Mouse (Mus musculus): ENCODE data around the gene Nipbl. TPM values are rescaled to one million over a fixed set of nuclear protein-coding genes. Genes with fewer than 3 reads are reported as not detected.
"Not testable (repeated sequence)": the region's sequence is repeated elsewhere in the genome, so short reads cannot be mapped to it uniquely, and the experiment has no call there.

The Nipbl gene
- polyA plus RNA-seq, 1 experiment from 2014 or later, result 24.8 TPM

GRCm38 (mm10) chr15:8294150-8294549, 150.1 kb downstream of the Nipbl start:
- ATAC-seq (ENCODE audit: low FRiP score) (no peak), DNase-seq (ENCODE audit: low spot score, missing footprints) (no peak)
- no peak overlapping the region for H3K4me2 ChIP-seq
- WGBS, result 98% methylated on average over 6 of the region's 6 CpGs
- H3K36me3 ChIP-seq (ENCODE audit: control insufficient read depth, insufficient read depth, low read length), result peaks cover 14% of the 10 kb centered on the region
- no peaks in the 10 kb centered on the region for H3K4me1 ChIP-seq (ENCODE audit: control insufficient read depth, insufficient read depth, low read length)
- H3K9me3 ChIP-seq (ENCODE audit: control insufficient read depth, low read length), result no peaks in the 10 kb centered on the region
- no peaks in the 10 kb centered on the region for H3K27me3 ChIP-seq (ENCODE audit: control insufficient read depth, insufficient read depth, low read length)
- no peak overlapping the region for H3K4me3 ChIP-seq (ENCODE audit: low read depth, low read length)
- H3K9ac ChIP-seq (ENCODE audit: low read length), result no peak overlapping the region
- H3K27ac ChIP-seq (ENCODE audit: low read depth, low read length), result no peak overlapping the region

- no peak for ATAC-seq (ENCODE audit: low FRiP score)
- Histone ChIP-seq H3K27me3 (ENCODE audit: control insufficient read depth, insufficient read depth, low read length) (no peaks in the 10 kb centered on the region), H3K27ac (ENCODE audit: low read depth, low read length) (no peak overlapping the region), H3K9ac (ENCODE audit: low read length) (no peak overlapping the region), H3K4me1 (ENCODE audit: control insufficient read depth, insufficient read depth, low read length) (no peaks in the 10 kb centered on the region), H3K9me3 (ENCODE audit: control insufficient read depth, low read length) (no peaks in the 10 kb centered on the region), H3K4me3 (ENCODE audit: low read depth, low read length) (no peak overlapping the region), H3K36me3 (ENCODE audit: control insufficient read depth, insufficient read depth, low read length) (peaks cover 8% of the 10 kb centered on the region), H3K4me2 (no peak overlapping the region)
- no peak for DNase-seq (ENCODE audit: low spot score, missing footprints)
- 94% methylated on average over 14 of the region's 14 CpGs for WGBS
Measured at GRCm38 (mm10) chr15:8291251-8291650, 153.0 kb downstream of the Nipbl start.

GRCm38 (mm10) chr15:8282155-8282554, 162.1 kb downstream of the Nipbl start:
- Histone ChIP-seq H3K27ac (ENCODE audit: low read depth, low read length) (no peak overlapping the region), H3K4me3 (ENCODE audit: low read depth, low read length) (no peak overlapping the region), H3K9ac (ENCODE audit: low read length) (no peak overlapping the region), H3K4me2 (no peak overlapping the region), H3K27me3 (ENCODE audit: control insufficient read depth, insufficient read depth, low read length) (no peaks in the 10 kb centered on the region), H3K4me1 (ENCODE audit: control insufficient read depth, insufficient read depth, low read length) (no peaks in the 10 kb centered on the region), H3K36me3 (ENCODE audit: control insufficient read depth, insufficient read depth, low read length) (no peaks in the 10 kb centered on the region), H3K9me3 (ENCODE audit: control insufficient read depth, low read length) (no peaks in the 10 kb centered on the region)
- ATAC-seq (ENCODE audit: low FRiP score), result no peak
- DNase-seq (ENCODE audit: low spot score, missing footprints), result no peak
- 98% methylated on average over 2 of the region's 2 CpGs for WGBS

GRCm38 (mm10) chr15:8281701-8282100, 162.6 kb downstream of the Nipbl start:
- Histone ChIP-seq H3K4me1 (ENCODE audit: control insufficient read depth, insufficient read depth, low read length) (no peaks in the 10 kb centered on the region), H3K27ac (ENCODE audit: low read depth, low read length) (no peak overlapping the region), H3K27me3 (ENCODE audit: control insufficient read depth, insufficient read depth, low read length) (no peaks in the 10 kb centered on the region), H3K4me3 (ENCODE audit: low read depth, low read length) (no peak overlapping the region), H3K9me3 (ENCODE audit: control insufficient read depth, low read length) (no peaks in the 10 kb centered on the region), H3K9ac (ENCODE audit: low read length) (no peak overlapping the region), H3K36me3 (ENCODE audit: control insufficient read depth, insufficient read depth, low read length) (no peaks in the 10 kb centered on the region), H3K4me2 (no peak overlapping the region)
- WGBS, result 86% methylated on average over 7 of the region's 7 CpGs
- DNase-seq (ENCODE audit: low spot score, missing footprints) (peak; percentile 81), ATAC-seq (ENCODE audit: low FRiP score) (no peak)

- ATAC-seq (ENCODE audit: low FRiP score), result peak; percentile 57; the same call in 1 of the 2 replicates
- Histone ChIP-seq H3K27ac (ENCODE audit: low read depth, low read length) (no peak overlapping the region), H3K36me3 (ENCODE audit: control insufficient read depth, insufficient read depth, low read length) (no peaks in the 10 kb centered on the region), H3K4me1 (ENCODE audit: control insufficient read depth, insufficient read depth, low read length) (no peaks in the 10 kb centered on the region), H3K27me3 (ENCODE audit: control insufficient read depth, insufficient read depth, low read length) (no peaks in the 10 kb centered on the region), H3K4me2 (no peak overlapping the region), H3K4me3 (ENCODE audit: low read depth, low read length) (no peak overlapping the region), H3K9ac (ENCODE audit: low read length) (no peak overlapping the region), H3K9me3 (ENCODE audit: control insufficient read depth, low read length) (no peaks in the 10 kb centered on the region)
- DNase-seq (ENCODE audit: low spot score, missing footprints), result peak; percentile 83
- WGBS, result 75% methylated on average over 20 of the region's 20 CpGs
Measured at GRCm38 (mm10) chr15:8279929-8280610, 164.2 kb downstream of the Nipbl start.

GRCm38 (mm10) chr15:8279320-8279779, 164.9 kb downstream of the Nipbl start:
- Histone ChIP-seq H3K4me1 (ENCODE audit: control insufficient read depth, insufficient read depth, low read length) (no peaks in the 10 kb centered on the region), H3K9ac (ENCODE audit: low read length) (no peak overlapping the region), H3K36me3 (ENCODE audit: control insufficient read depth, insufficient read depth, low read length) (no peaks in the 10 kb centered on the region), H3K4me3 (ENCODE audit: low read depth, low read length) (peak overlapping the region; percentile 18; the same call in 1 of the 2 replicates), H3K27ac (ENCODE audit: low read depth, low read length) (no peak overlapping the region), H3K27me3 (ENCODE audit: control insufficient read depth, insufficient read depth, low read length) (no peaks in the 10 kb centered on the region), H3K9me3 (ENCODE audit: control insufficient read depth, low read length) (no peaks in the 10 kb centered on the region), H3K4me2 (peak overlapping the region; percentile 33)
- ATAC-seq (ENCODE audit: low FRiP score), result 0 out of 2 replicates have a peak, but pooled peaks have one; percentile 35
- WGBS, result 39% methylated on average over 17 of the region's 17 CpGs
- peak; percentile 83 for DNase-seq (ENCODE audit: low spot score, missing footprints)

GRCm38 (mm10) chr15:8277916-8278315, 166.3 kb downstream of the Nipbl start:
- not testable (repeated sequence) for H3K36me3 ChIP-seq (ENCODE audit: control insufficient read depth, insufficient read depth, low read length); H3K27ac ChIP-seq (ENCODE audit: low read depth, low read length); H3K9me3 ChIP-seq (ENCODE audit: control insufficient read depth, low read length); H3K4me3 ChIP-seq (ENCODE audit: low read depth, low read length); DNase-seq (ENCODE audit: low spot score, missing footprints); H3K27me3 ChIP-seq (ENCODE audit: control insufficient read depth, insufficient read depth, low read length); H3K4me2 ChIP-seq; H3K9ac ChIP-seq (ENCODE audit: low read length); ATAC-seq (ENCODE audit: low FRiP score); H3K4me1 ChIP-seq (ENCODE audit: control insufficient read depth, insufficient read depth, low read length)
- WGBS, result 97% methylated on average over 4 of the region's 4 CpGs

GRCm38 (mm10) chr15:8271952-8272351, 172.3 kb downstream of the Nipbl start:
- peak; percentile 65 for DNase-seq (ENCODE audit: low spot score, missing footprints)
- Histone ChIP-seq H3K27me3 (ENCODE audit: control insufficient read depth, insufficient read depth, low read length) (no peaks in the 10 kb centered on the region), H3K4me3 (ENCODE audit: low read depth, low read length) (no peak overlapping the region), H3K27ac (ENCODE audit: low read depth, low read length) (no peak overlapping the region), H3K9ac (ENCODE audit: low read length) (no peak overlapping the region), H3K36me3 (ENCODE audit: control insufficient read depth, insufficient read depth, low read length) (no peaks in the 10 kb centered on the region; the same call in 1 of the 2 replicates), H3K4me1 (ENCODE audit: control insufficient read depth, insufficient read depth, low read length) (no peaks in the 10 kb centered on the region), H3K4me2 (no peak overlapping the region), H3K9me3 (ENCODE audit: control insufficient read depth, low read length) (no peaks in the 10 kb centered on the region)
- 91% methylated on average over 8 of the region's 8 CpGs for WGBS
- no peak for ATAC-seq (ENCODE audit: low FRiP score)

GRCm38 (mm10) chr15:8268231-8268630, 176.0 kb downstream of the Nipbl start:
- DNase-seq (ENCODE audit: low spot score, missing footprints) (no peak), ATAC-seq (ENCODE audit: low FRiP score) (no peak)
- Histone ChIP-seq H3K36me3 (ENCODE audit: control insufficient read depth, insufficient read depth, low read length) (peaks cover 8% of the 10 kb centered on the region; the same call in 1 of the 2 replicates), H3K27ac (ENCODE audit: low read depth, low read length) (no peak overlapping the region), H3K4me1 (ENCODE audit: control insufficient read depth, insufficient read depth, low read length) (no peaks in the 10 kb centered on the region), H3K4me2 (no peak overlapping the region), H3K27me3 (ENCODE audit: control insufficient read depth, insufficient read depth, low read length) (no peaks in the 10 kb centered on the region), H3K9me3 (ENCODE audit: control insufficient read depth, low read length) (no peaks in the 10 kb centered on the region), H3K4me3 (ENCODE audit: low read depth, low read length) (no peak overlapping the region), H3K9ac (ENCODE audit: low read length) (no peak overlapping the region)
- 94% methylated on average over 8 of the region's 8 CpGs for WGBS

Measured in midbrain, embryonic 11.5 days (tissue).